Mouse (Mus musculus): ENCODE data around the gene Mettl22. TPM values are rescaled to one million over a fixed set of nuclear protein-coding genes. Genes with fewer than 3 reads are reported as not detected.

The Mettl22 gene
- polyA plus RNA-seq (2012; rRNA removed): 8.5 and 8.6 TPM in 2 replicates

GRCm38 (mm10) chr16:8470603-8471481 lies at the start of gene Mettl22:
Mettl22 (plus strand) TSS chr16:8470788.

GRCm38 (mm10) chr16:8424971-8425330 lies 45.6 kb upstream of the Mettl22 start, which contains the start of gene Tmem114:
Tmem114 (minus strand) TSS chr16:8425136.

GRCm38 (mm10) chr16:8513236-8513906 lies 42.8 kb downstream of the Mettl22 start, which contains the start of gene Abat:
Abat (plus strand) TSS chr16:8513429.

Other genes with a start within 250 kb of the Mettl22 start
- gene Tmem114, start 45.7 kb upstream of the Mettl22 start, polyA plus RNA-seq (2012; rRNA removed): not detected in 2 replicates
- gene Abat, start 42.6 kb downstream of the Mettl22 start, polyA plus RNA-seq (2012; rRNA removed): 28.9 and 33.7 TPM in 2 replicates
- 24.3 and 25.6 TPM in 2 replicates for gene Pmm2, start 166.9 kb downstream of the Mettl22 start, polyA plus RNA-seq (2012; rRNA removed)
- 6.1 and 6.8 TPM in 2 replicates for gene Tmem186, start 166.9 kb downstream of the Mettl22 start, polyA plus RNA-seq (2012; rRNA removed)
- 43.1 and 44.7 TPM in 2 replicates for gene Carhsp1, start 201.4 kb downstream of the Mettl22 start, polyA plus RNA-seq (2012; rRNA removed)
- gene Gm5767, start 210.0 kb downstream of the Mettl22 start, polyA plus RNA-seq (2012; rRNA removed): 0.17 and 0.22 TPM in 2 replicates